Mouse (Mus musculus) CH12.LX (cell line): Measurements from ENCODE around the gene Mlec. TPM values are rescaled to one million over a fixed set of nuclear protein-coding genes. Genes with fewer than 3 reads are reported as not detected.
"Not testable (repeated sequence)": the region's sequence is repeated elsewhere in the genome, so short reads cannot be mapped to it uniquely, and the experiment has no call there.

Experiments
- DNase-seq: peaks from one replicate; pipeline ENCODE4 v3.0.0-alpha.2; 2013; ENCODE audit errors: extremely low read depth
- H3K27ac ChIP-seq: 2 replicates; pipeline ENCODE4 v1.5.1; 2012; ENCODE audit warnings: low read depth, mild to moderate bottlenecking, control low read depth, moderate library complexity; ENCODE audit not compliant: insufficient read depth
- H3K27me3 ChIP-seq: replicated peaks from 2 replicates; pipeline ENCODE3; 2012; ENCODE audit warnings: inconsistent platforms
- H3K36me3 ChIP-seq, 2 experiments: replicated peaks in 1 of 2; 2 replicates each; pipeline versions ENCODE3 to v1.6.1; 2012; ENCODE audit warnings: inconsistent platforms in 1 of 2, low read length in 1 of 2, mild to moderate bottlenecking in 1 of 2, mixed read lengths in 1 of 2, moderate library complexity in 1 of 2; ENCODE audit not compliant: control insufficient read depth in 1 of 2, insufficient read depth in 1 of 2
- H3K4me1 ChIP-seq, 2 experiments: 2 replicates each; pipeline ENCODE4 v1.6.1; 2012; ENCODE audit warnings: inconsistent platforms in 1 of 2, moderate library complexity in 1 of 2; ENCODE audit not compliant: insufficient read depth in 2 of 2, control insufficient read depth in 1 of 2
- H3K4me2 ChIP-seq: 2 replicates; pipeline ENCODE4 v1.6.1; 2012; ENCODE audit warnings: low read depth, mild to moderate bottlenecking, control low read depth; ENCODE audit not compliant: poor library complexity, insufficient read depth, severe bottlenecking
- H3K4me3 ChIP-seq, 3 experiments: fragments of 150-350 bp in 1 of 3; sonication (generic) in 1 of 3; replicated peaks in 1 of 3; 2 replicates each; pipeline versions ENCODE3 to v1.5.1; 2011 to 2012; ENCODE audit warnings: low read depth in 2 of 3, low read length in 2 of 3, mild to moderate bottlenecking in 2 of 3, moderate library complexity in 2 of 3, control low read depth in 1 of 3, improper control_type of control experiment in 1 of 3, inconsistent platforms in 1 of 3, mixed read lengths in 1 of 3; ENCODE audit not compliant: poor library complexity in 1 of 3
- H3K79me2 ChIP-seq: replicated peaks from 2 replicates; pipeline ENCODE4 v1.6.1; 2012; ENCODE audit warnings: mild to moderate bottlenecking, moderate library complexity; ENCODE audit not compliant: control insufficient read depth, poor library complexity, insufficient read depth, severe bottlenecking; ENCODE audit errors: extremely low read depth
- H3K9ac ChIP-seq: 2 replicates; pipeline ENCODE4 v1.6.1; 2012; ENCODE audit warnings: low read depth, mild to moderate bottlenecking, control low read depth, moderate library complexity; ENCODE audit not compliant: insufficient read depth
- H3K9me3 ChIP-seq: replicated peaks from 2 replicates; pipeline ENCODE3; 2012; ENCODE audit warnings: low read length, inconsistent platforms, mixed read lengths
- CTCF ChIP-seq, 2 experiments: IDR thresholded peaks in 1 of 2; conservative IDR thresholded peaks in 1 of 2; 2 replicates each; pipeline ENCODE4 v1.5.1; 2011 to 2012; ENCODE audit warnings: low read depth in 2 of 2, low read length in 2 of 2, improper control_type of control experiment in 1 of 2, inconsistent platforms in 1 of 2, mild to moderate bottlenecking in 1 of 2, moderate library complexity in 1 of 2
- E2F4 ChIP-seq: IDR thresholded peaks from 2 replicates; pipeline ENCODE4 v1.6.1; 2011; ENCODE audit warnings: low read depth, low read length, improper control_type of control experiment; ENCODE audit not compliant: insufficient replicate concordance
- IRF4 ChIP-seq: IDR thresholded peaks from 2 replicates; pipeline ENCODE4 v1.6.1; 2014; ENCODE audit warnings: low read depth, mild to moderate bottlenecking, inconsistent platforms, low read length, improper control_type of control experiment
- PAX5 ChIP-seq: IDR thresholded peaks from 2 replicates; pipeline ENCODE4 v1.6.1; 2012; ENCODE audit warnings: low read length, inconsistent platforms, mixed read lengths
- RAD21 ChIP-seq: IDR thresholded peaks from 2 replicates; pipeline ENCODE4 v1.6.1; 2011; ENCODE audit warnings: low read depth, mild to moderate bottlenecking, low read length, improper control_type of control experiment, moderate library complexity
- TBP ChIP-seq: conservative IDR thresholded peaks from 2 replicates; pipeline ENCODE4 v1.6.1; 2011; ENCODE audit warnings: low read depth, low read length, improper control_type of control experiment
- ZNF384 ChIP-seq: IDR thresholded peaks from 2 replicates; pipeline ENCODE4 v1.6.1; 2012; ENCODE audit warnings: low read depth, low read length, improper control_type of control experiment, inconsistent platforms
- dilution Hi-C: fragments of 300-500 bp; cut with MboI; formaldehyde crosslinking; loops from 2 replicates; pipeline ENCODE4 v1.14.3; 2020; ENCODE audit warnings: low sequenced_read_pairs; ENCODE audit not compliant: extremely low pct_unique_long_range_greater_than_20kb, extremely low pct_ligation_motif_present
- in situ Hi-C: fragments of 300-500 bp; cut with MboI; formaldehyde crosslinking; loops from 3 replicates; pipeline ENCODE4 v1.14.3; 2019; ENCODE audit warnings: low sequenced_read_pairs, low pct_ligation_motif_present, low pct_unique_long_range_greater_than_20kb, mixed read lengths
- polyA plus RNA-seq: library from polyadenylated mRNA; unstranded; fragments of >175 nt; gene quantifications from 2 replicates; pipeline ENCODE4 v1.2.1, GENCODE M21; 2012; ENCODE audit warnings: low read depth; ENCODE audit not compliant: insufficient read length
- total RNA-seq, 2 experiments: library from RNA; depleted of rRNA; stranded (reverse); fragments of 300-350 nt in 1 of 2; fragments of >200 nt in 1 of 2; gene quantifications; 2 replicates each; pipeline ENCODE4 v1.2.3; 2012 to 2014

Gene Mlec
- total and polyA plus RNA-seq, 3 experiments, result 101 to 143 (median 128) TPM

- DNase-seq, result no peak
- in situ Hi-C loops, result no loop called here
- Histone ChIP-seq H3K9ac (no peak overlapping the region), H3K27ac (no peak overlapping the region), H3K4me2 (no peak overlapping the region), H3K4me3 (no peak overlapping the region), H3K79me2 (peaks cover 29% of the 10 kb centered on the region), H3K9me3 (peaks cover 12% of the 10 kb centered on the region), H3K36me3 (peaks cover 63 to 93% of the 10 kb centered on the region in 2 experiments), H3K4me1 (peaks cover 5 to 29% of the 10 kb centered on the region in 2 experiments; a peak in 3 of 4 replicates), H3K27me3 (no peaks in the 10 kb centered on the region)
- dilution Hi-C loops, result no loop called here
- TF ChIP-seq RAD21 (no peak), PAX5 (no peak)
These were observed 8.1 kb downstream of the Mlec start for GRCm38 (mm10) chr5:115149675-115150459.

DNA sequence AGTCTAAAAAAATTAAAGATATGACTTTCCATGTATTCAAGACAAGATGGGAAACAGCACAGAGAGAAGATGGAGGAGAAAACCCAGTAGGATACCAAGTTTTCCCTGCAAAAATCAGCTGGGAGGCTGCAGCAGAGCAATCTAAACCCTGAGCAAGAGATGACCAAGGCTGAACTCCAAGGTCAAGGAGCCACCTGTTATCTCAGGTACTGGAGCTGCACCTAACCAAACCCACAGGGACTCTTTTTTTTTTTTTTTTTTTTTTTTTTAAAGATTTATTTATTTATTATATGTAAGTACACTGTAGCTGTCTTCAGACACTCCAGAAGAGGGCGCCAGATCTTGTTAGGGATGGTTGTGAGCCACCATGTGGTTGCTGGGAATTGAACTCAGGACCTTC lies 9.1 kb downstream of the Mlec start:
- H3K27me3 ChIP-seq, in situ Hi-C loops, H3K4me3 ChIP-seq, H3K4me2 ChIP-seq, H3K27ac ChIP-seq, H3K9ac ChIP-seq, dilution Hi-C loops, DNase-seq: not testable (repeated sequence)
- Histone ChIP-seq H3K36me3 (peaks cover 67 to 94% of the 10 kb centered on the region in 2 experiments), H3K9me3 (peaks cover 12% of the 10 kb centered on the region), H3K4me1 (peaks cover 5 to 19% of the 10 kb centered on the region in 2 experiments; a peak in 3 of 4 replicates), H3K79me2 (peaks cover 19% of the 10 kb centered on the region)
- peak in 1 of 2 experiments; percentile 20; a peak in 1 of 4 replicates for TF ChIP-seq CTCF (conservative IDR thresholded peaks at IDR 0.05 in 1 of 2, IDR thresholded peaks at IDR 0.05 in 1 of 2; ENCODE audit: low read depth in 2 of 2, low read length in 2 of 2)
- peak; percentile 31; the same call in 1 of the 2 replicates for TF ChIP-seq ZNF384

- H3K9me3 ChIP-seq, result peaks cover 12% of the 10 kb centered on the region
- dilution Hi-C loops (no loop called here), in situ Hi-C loops (no loop called here)
- no peak overlapping the region for H3K9ac ChIP-seq
- no peak overlapping the region for H3K27ac ChIP-seq
- no peak for DNase-seq
- H3K79me2 ChIP-seq, result peaks cover 14% of the 10 kb centered on the region
- H3K36me3 ChIP-seq, result peaks cover 65 to 96% of the 10 kb centered on the region in 2 experiments
- no peaks in the 10 kb centered on the region for H3K27me3 ChIP-seq
- no peak overlapping the region for H3K4me3 ChIP-seq
- no peak for TF ChIP-seq E2F4
- no peak for TF ChIP-seq IRF4
- no peak for TF ChIP-seq TBP
- TF ChIP-seq RAD21, result no peak
- no peak overlapping the region for H3K4me2 ChIP-seq
- peaks cover 4 to 14% of the 10 kb centered on the region in 2 experiments; a peak in 3 of 4 replicates for H3K4me1 ChIP-seq
These were observed 9.6 kb downstream of the Mlec start for GRCm38 (mm10) chr5:115148378-115148777.
